Mouse (Mus musculus): ENCODE measurements around the gene Plek2.
"Not testable (repeated sequence)": the region's sequence is repeated elsewhere in the genome, so short reads cannot be mapped to it uniquely, and the experiment has no call there.

DNA sequence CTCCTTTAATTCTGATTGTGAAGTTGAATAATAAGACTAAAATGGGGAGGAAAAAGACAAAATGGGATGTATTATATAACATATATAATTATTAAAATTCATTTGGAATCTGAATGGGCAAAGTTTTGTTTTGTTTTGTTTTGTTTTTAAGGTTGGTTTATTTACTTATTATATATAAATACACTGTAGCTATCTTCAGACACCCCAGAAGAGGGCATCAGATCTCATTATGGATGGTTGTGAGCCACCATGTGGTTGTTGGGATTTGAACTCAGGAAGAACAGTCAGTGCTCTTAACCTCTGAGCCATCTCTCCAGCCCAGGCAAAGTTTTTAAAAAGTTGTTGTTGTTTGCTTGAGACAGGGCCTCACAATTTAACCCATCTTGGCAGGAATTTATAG, 16.2 kb upstream of the Plek2 start:
- not testable (repeated sequence) for TF ChIP-seq POLR2A (IDR thresholded peaks at IDR 0.05; ENCODE audit: borderline replicate concordance, control insufficient read depth, low read depth, low read length); CTCF (IDR thresholded peaks at IDR 0.05; ENCODE audit: control insufficient read depth, insufficient read depth, low read length)

Measured in bone marrow, adult 2 months (tissue).